Mouse (Mus musculus): ENCODE results near the gene Gm17364. TPM values are rescaled to one million over a fixed set of nuclear protein-coding genes. Genes with fewer than 3 reads are reported as not detected.
"Not testable (repeated sequence)": the region's sequence is repeated elsewhere in the genome, so short reads cannot be mapped to it uniquely, and the experiment has no call there.

The Gm17364 gene
- polyA plus RNA-seq, 1 experiment: not detected

GRCm38 (mm10) chr13:41280696-41281095, 6.9 kb upstream of the Gm17364 start:
- Histone ChIP-seq H3K4me1 (ENCODE audit: control insufficient read depth, insufficient read depth, insufficient read length) (no peaks in the 10 kb centered on the region), H3K4me3 (ENCODE audit: extremely low read depth, insufficient read depth, insufficient read length) (no peak overlapping the region), H3K27me3 (ENCODE audit: control insufficient read depth, insufficient read depth, low read length) (no peaks in the 10 kb centered on the region), H3K36me3 (ENCODE audit: control insufficient read depth, insufficient read depth, low read length) (no peaks in the 10 kb centered on the region), H3K27ac (ENCODE audit: insufficient read depth, low read length) (no peak overlapping the region)
- TF ChIP-seq CTCF (IDR thresholded peaks at IDR 0.05; ENCODE audit: extremely low read depth, insufficient read depth, insufficient read length, insufficient replicate concordance) (no peak), POLR2A (IDR thresholded peaks at IDR 0.05; ENCODE audit: low read depth, low read length) (no peak)
- DNase-seq (ENCODE audit: low read depth in 1 of 2, low spot score in 2 of 2): no peak
- WGBS: 82% methylated on average over 5 of the region's 5 CpGs

DNA sequence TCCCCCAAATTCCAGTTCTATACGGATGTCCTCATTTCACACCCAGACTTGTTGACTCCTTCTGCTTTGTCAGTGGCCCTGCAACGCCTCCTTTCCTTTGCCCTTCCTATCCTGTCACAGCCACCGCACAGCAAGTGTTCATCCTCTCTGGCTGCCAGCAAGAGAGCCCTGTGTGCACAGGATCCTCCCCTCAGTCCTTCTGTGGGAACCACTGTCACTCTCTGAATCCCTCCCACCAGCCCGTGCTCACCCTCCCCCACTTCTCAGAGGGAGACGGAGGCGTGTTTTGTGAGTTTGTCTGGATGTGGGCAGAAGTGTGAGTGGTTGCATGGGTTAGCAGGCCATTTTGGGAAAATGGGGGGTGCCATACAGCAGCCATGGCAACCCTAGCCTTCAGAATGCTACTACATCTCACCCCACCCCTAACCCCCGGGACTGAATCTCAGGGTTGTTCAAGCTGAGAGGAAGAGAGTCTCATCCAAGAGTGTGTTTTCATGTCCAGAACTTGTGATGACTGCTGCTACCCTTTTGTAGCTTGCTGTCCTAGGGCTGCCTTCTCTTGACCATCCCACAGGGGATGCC, 5.9 kb downstream of the Gm17364 start:
- no peaks in the 10 kb centered on the region for H3K27me3 ChIP-seq (ENCODE audit: control insufficient read depth, insufficient read depth, low read length)
- H3K4me1 ChIP-seq (ENCODE audit: control insufficient read depth, insufficient read depth, insufficient read length): no peaks in the 10 kb centered on the region
- TF ChIP-seq POLR2A (IDR thresholded peaks at IDR 0.05; ENCODE audit: low read depth, low read length) (no peak), CTCF (IDR thresholded peaks at IDR 0.05; ENCODE audit: extremely low read depth, insufficient read depth, insufficient read length, insufficient replicate concordance) (no peak)
- no peaks in the 10 kb centered on the region for H3K36me3 ChIP-seq (ENCODE audit: control insufficient read depth, insufficient read depth, low read length)
- no peak overlapping the region for H3K4me3 ChIP-seq (ENCODE audit: extremely low read depth, insufficient read depth, insufficient read length)
- WGBS: 80% methylated on average over 7 of the region's 7 CpGs
- DNase-seq (ENCODE audit: low read depth in 1 of 2, low spot score in 2 of 2): no peak
- H3K27ac ChIP-seq (ENCODE audit: insufficient read depth, low read length): no peak overlapping the region

DNA sequence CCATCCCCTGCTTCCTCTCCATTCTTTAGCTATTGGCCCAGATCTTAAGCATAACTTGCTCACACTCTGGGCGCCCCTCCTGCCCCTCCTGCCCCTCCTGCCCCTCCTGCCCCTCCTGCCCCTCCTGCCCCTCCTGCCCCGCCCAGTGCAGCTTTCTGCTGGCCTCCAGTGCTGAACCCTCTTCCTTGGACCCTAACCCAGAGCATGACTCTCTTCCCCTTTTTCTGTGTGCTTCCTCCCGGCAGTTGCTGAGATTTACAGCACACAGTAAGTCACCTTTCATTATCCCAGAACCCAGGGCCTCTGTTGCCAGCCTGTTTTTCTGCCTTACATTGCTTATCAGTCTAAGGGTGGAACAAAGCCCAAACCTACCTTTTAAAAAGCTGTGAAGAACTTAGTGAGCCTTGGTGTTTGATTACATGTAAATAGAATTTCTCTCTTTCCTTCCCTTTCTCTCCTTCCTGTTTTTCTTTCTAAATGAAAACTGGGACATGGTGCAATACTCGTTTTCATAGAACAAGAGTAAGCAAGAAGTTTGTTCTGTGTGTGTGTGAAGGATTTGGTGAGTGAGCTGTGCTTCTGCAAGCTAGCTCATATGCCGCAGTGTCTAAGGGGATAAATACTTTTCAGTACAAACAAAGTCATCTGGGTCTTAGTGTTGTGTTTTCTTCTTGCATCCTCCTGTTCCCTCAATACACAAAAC, 10.3 kb downstream of the Gm17364 start:
- H3K36me3 ChIP-seq (ENCODE audit: control insufficient read depth, insufficient read depth, low read length): no peaks in the 10 kb centered on the region
- H3K27ac ChIP-seq (ENCODE audit: insufficient read depth, low read length): no peak overlapping the region
- no peak overlapping the region for H3K4me3 ChIP-seq (ENCODE audit: extremely low read depth, insufficient read depth, insufficient read length)
- H3K4me1 ChIP-seq (ENCODE audit: control insufficient read depth, insufficient read depth, insufficient read length): no peaks in the 10 kb centered on the region
- H3K27me3 ChIP-seq (ENCODE audit: control insufficient read depth, insufficient read depth, low read length): no peaks in the 10 kb centered on the region
- no peak for DNase-seq (ENCODE audit: low read depth in 1 of 2, low spot score in 2 of 2)
- no peak for TF ChIP-seq CTCF (IDR thresholded peaks at IDR 0.05; ENCODE audit: extremely low read depth, insufficient read depth, insufficient read length, insufficient replicate concordance)
- no peak for TF ChIP-seq POLR2A (IDR thresholded peaks at IDR 0.05; ENCODE audit: low read depth, low read length)
- 59% methylated on average over 5 of the region's 5 CpGs for WGBS

GRCm38 (mm10) chr13:41261617-41262016, 12.2 kb downstream of the Gm17364 start:
- WGBS: 89% methylated on average over 8 of the region's 8 CpGs
- not testable (repeated sequence) for H3K27ac ChIP-seq (ENCODE audit: insufficient read depth, low read length); H3K4me3 ChIP-seq (ENCODE audit: extremely low read depth, insufficient read depth, insufficient read length)

GRCm38 (mm10) chr13:41257851-41258250, 15.9 kb downstream of the Gm17364 start:
- TF ChIP-seq POLR2A (IDR thresholded peaks at IDR 0.05; ENCODE audit: low read depth, low read length) (no peak), CTCF (IDR thresholded peaks at IDR 0.05; ENCODE audit: extremely low read depth, insufficient read depth, insufficient read length, insufficient replicate concordance) (no peak)
- Histone ChIP-seq H3K27me3 (ENCODE audit: control insufficient read depth, insufficient read depth, low read length) (no peaks in the 10 kb centered on the region), H3K4me1 (ENCODE audit: control insufficient read depth, insufficient read depth, insufficient read length) (no peaks in the 10 kb centered on the region), H3K36me3 (ENCODE audit: control insufficient read depth, insufficient read depth, low read length) (no peaks in the 10 kb centered on the region), H3K27ac (ENCODE audit: insufficient read depth, low read length) (no peak overlapping the region), H3K4me3 (ENCODE audit: extremely low read depth, insufficient read depth, insufficient read length) (no peak overlapping the region)
- 89% methylated on average over 4 of the region's 4 CpGs for WGBS
- no peak for DNase-seq (ENCODE audit: low read depth in 1 of 2, low spot score in 2 of 2)

More at GRCm38 (mm10) chr13:41261617-41262016, 12.2 kb downstream of the Gm17364 start:
- H3K36me3 ChIP-seq (ENCODE audit: control insufficient read depth, insufficient read depth, low read length); H3K27me3 ChIP-seq (ENCODE audit: control insufficient read depth, insufficient read depth, low read length); H3K4me1 ChIP-seq (ENCODE audit: control insufficient read depth, insufficient read depth, insufficient read length); DNase-seq (ENCODE audit: low read depth in 1 of 2, low spot score in 2 of 2): not testable (repeated sequence)

- no peak for DNase-seq (ENCODE audit: low read depth in 1 of 2, low spot score in 2 of 2)
- H3K27me3 ChIP-seq (ENCODE audit: control insufficient read depth, insufficient read depth, low read length): no peaks in the 10 kb centered on the region
- no peak overlapping the region for H3K4me3 ChIP-seq (ENCODE audit: extremely low read depth, insufficient read depth, insufficient read length)
- WGBS: 76% methylated on average over 3 of the region's 3 CpGs
- TF ChIP-seq POLR2A (IDR thresholded peaks at IDR 0.05; ENCODE audit: low read depth, low read length): no peak
- no peak for TF ChIP-seq CTCF (IDR thresholded peaks at IDR 0.05; ENCODE audit: extremely low read depth, insufficient read depth, insufficient read length, insufficient replicate concordance)
- H3K27ac ChIP-seq (ENCODE audit: insufficient read depth, low read length): no peak overlapping the region
- no peaks in the 10 kb centered on the region for H3K4me1 ChIP-seq (ENCODE audit: control insufficient read depth, insufficient read depth, insufficient read length)
- H3K36me3 ChIP-seq (ENCODE audit: control insufficient read depth, insufficient read depth, low read length): no peaks in the 10 kb centered on the region
Measured at GRCm38 (mm10) chr13:41256962-41257361, 16.8 kb downstream of the Gm17364 start.

DNA sequence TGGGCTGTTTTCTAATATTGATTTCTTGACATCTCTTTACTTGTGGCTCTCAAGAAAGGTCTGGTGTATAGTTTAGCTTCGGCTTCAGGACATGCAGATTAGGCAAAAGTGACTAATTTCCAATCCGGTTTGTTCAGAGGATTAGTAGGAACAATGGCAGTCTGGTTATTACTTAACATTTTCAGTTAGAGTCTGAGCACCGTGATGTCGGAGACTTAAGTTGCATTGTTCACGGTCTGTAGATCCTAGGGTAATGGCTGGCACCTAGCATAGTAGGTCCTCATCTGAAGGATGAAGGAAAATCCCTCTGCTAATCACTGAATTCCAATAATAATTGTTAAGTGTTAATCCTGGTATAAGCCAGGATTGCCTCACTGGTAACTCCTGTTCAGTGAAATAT, 17.7 kb downstream of the Gm17364 start:
- no peak overlapping the region for H3K27ac ChIP-seq (ENCODE audit: insufficient read depth, low read length)
- no peak for DNase-seq (ENCODE audit: low read depth in 1 of 2, low spot score in 2 of 2)
- no peak for TF ChIP-seq CTCF (IDR thresholded peaks at IDR 0.05; ENCODE audit: extremely low read depth, insufficient read depth, insufficient read length, insufficient replicate concordance)
- no peak for TF ChIP-seq POLR2A (IDR thresholded peaks at IDR 0.05; ENCODE audit: low read depth, low read length)
- no peaks in the 10 kb centered on the region for H3K36me3 ChIP-seq (ENCODE audit: control insufficient read depth, insufficient read depth, low read length)
- H3K4me1 ChIP-seq (ENCODE audit: control insufficient read depth, insufficient read depth, insufficient read length): no peaks in the 10 kb centered on the region
- 95% methylated on average over 5 of the region's 5 CpGs for WGBS
- no peak overlapping the region for H3K4me3 ChIP-seq (ENCODE audit: extremely low read depth, insufficient read depth, insufficient read length)
- no peaks in the 10 kb centered on the region for H3K27me3 ChIP-seq (ENCODE audit: control insufficient read depth, insufficient read depth, low read length)

Data from spleen, adult 2 months (tissue).